Mouse (Mus musculus) spleen, adult 12 weeks (tissue): ENCODE data around the gene Ythdf1.
A peak's percentile ranks its signal among the peaks of the same experiment; 100 is the strongest.

Source experiments
- DNase-seq: peaks from one replicate; pipeline ENCODE4 v3.0.0; 2022; ENCODE audit warnings: low spot score

The Ythdf1 gene

DNA sequence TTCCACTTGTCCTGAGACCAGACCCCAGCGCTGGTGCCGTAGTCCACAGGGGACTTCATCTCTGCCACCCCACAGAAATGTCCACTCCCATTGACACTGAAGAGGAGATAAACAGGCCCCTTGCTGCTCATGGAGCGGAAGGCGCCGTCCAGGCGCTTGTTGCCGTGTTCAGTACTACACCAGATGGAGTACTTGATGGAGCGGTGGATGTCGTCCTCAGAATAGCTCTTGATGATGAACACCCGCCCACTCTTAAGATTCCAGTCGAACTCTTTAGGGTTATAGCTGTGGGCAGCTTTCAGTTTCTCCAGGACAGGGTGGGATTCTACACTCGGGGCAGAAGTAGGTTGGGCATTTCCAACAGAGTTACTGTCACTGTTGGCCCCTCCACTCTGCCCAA, 9.8 kb downstream of the Ythdf1 start:
- DNase-seq = no peak

DNA sequence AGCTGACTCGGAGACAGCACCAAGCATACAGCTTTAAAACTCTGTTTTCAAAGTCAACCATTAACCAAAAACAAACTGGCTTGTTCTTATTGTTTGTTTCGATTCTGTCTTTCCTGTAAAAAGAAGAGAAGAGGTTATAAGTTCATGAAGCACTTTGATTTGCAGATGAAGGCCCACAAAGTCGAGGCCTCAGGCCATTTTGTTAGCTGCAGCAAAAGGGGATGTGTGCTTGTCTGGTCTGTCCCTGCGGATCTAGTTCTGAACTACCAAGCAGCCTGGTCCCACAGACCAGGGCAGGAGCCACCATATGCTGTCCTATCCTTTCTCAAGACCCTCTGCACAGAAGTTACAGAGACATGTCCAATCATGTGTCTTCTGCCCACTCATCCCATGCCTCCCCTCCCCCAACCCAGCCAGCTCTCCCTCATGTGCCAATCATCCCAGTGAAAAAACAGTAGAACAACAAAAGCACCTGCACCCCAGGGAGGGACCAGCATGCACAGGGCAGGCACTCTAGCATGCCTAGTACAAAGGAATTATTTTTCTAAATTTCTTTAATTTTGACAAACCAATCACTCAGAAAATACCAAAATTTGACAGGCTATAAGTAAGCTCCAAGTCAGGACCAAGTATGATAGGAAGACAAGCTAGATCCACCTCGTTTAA, 15.1 kb downstream of the Ythdf1 start:
- no peak for DNase-seq

DNA sequence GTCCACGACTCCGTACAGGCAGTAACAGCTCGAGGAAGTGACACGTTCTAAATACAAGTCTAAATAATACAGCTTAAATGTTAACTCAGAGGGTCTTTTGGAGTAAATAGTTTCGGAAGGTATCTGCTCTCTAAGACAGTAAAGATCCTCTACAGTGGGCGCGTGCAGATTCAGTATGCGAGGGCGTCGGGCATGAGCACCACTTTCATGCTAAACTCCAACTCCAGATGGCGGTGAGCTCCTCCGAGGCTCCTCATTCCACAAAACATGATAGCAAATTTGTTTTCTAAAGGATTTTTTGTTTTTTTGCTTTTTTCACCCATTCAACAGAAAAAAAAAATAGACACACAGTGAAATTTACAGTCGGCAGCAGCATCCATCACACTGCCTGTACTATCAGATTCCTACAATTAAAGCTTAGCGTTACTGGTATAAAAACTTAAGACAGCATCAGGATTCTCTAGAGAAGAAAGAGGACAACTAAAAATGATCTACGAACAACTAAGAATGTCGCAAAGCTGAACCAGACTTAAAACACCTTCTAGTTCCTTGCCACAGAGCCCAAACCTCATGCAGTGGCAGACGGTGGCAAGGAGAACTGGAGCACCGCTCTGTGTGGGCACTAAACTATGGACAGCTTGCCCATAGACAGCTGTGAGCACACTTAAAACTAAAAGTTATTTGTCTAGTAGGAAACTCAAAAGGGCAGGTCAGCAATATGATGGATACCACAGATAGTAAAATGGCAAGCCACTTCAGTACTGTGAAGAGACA, 16.1 kb downstream of the Ythdf1 start:
- DNase-seq = no peak

DNA sequence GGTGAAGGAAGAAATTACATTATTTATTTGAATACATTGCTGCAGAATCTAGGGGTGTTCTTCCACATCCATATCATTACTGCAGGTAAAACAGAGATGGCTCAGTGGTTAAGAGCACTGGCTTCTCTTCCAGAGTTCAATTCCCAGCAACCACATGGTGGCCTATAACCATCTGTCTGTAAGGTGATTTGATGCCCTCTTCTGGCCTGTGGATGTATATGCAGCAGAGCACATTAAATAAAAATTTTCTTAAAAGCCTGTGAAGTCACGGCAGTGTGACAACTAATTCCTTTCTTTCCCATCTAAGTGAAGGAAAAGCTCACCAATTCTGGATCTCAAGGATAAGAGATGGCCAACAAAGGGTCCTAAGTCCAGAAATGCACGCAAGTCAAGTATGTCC, 18.7 kb downstream of the Ythdf1 start:
- DNase-seq = no peak

DNA sequence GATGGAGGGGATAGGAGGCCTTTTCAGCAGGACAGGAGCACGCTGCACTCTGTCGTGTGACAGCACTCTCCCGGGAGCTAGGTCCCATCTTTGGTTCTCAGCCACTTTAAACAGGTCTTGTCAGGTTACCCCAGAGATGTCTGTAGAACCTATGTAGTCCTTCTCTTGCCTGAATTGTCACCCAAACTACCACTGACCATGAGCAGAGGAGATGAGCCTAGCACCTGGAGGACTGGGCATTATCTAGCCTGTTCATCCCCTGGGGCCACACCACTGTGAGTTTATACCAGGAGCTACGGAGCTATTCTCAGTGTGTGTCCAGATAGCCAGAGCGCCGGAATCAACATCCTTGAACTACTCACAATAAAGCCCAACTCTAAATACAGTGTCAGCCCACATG, 22.9 kb downstream of the Ythdf1 start:
- DNase-seq = no peak

DNA sequence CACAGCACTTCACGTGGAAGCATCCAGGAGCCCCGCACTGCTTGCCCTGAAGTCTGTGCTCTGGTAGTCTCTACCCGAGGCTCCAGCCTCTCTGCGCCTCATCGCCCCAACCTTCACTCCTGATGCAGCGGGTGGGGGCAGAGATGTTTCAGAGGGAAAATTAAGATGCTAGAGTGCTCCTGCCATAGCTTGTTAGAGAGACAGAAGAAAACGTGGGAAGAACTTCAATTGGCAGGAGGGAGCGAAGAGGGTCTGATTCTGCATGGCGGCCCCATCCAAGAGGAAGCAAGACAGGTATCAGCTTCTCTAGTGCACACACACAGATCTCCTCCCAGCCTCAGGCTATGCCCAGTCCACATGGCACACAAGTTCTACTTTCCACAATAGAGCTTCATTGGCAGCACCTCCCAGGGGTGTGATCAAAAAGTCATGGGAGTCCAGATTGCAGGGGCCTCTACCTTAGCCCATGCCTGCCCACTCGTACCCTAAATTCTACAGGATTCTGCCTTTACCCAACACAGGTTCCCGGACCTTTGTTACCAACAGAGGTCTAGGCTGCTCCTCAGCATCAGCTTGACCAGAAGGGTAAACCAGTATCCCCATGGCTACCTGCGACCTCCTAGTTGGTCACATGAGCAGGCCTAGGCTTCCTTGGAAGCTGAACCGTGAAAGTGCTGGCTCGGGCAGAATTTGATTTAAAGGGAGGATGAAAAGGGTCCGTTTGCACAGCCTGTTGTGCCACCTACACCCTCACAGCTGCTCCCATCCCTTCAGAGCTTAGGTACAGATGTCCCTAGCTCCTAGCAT, 23.7 kb downstream of the Ythdf1 start:
- no peak for DNase-seq

DNA sequence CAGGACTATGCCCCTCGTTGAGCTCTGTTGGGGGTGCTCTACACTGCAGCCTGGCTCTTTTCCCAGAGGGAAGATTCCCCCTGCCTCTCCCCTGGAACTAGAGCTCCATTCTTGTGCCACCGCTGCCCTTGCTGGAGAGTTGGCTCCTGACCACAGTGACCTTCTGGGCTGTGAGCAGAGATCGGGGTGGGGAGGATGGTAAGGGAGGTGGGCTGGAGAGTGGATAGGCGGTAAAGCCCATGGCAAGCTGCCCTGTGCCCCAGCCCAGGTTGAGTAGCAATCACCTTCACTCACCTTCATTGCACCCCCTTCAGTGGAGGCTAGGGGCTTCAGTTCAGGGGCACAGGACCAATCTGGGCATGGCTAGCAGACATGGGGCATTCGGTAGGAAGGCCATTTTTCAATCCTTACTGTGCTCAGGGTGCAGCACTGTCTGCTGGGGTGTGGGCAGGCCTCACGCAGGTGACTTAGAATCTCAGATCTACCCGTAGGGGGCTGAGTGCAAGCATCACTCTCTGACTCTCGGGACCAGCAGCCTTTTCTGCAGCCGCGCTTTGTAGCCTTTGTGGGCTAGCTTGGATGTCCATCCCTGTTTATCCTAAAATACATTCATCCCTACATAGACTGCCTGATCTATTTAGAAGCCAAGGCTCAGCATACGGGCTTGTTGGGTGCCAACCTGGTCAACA, 24.8 kb downstream of the Ythdf1 start:
- no peak for DNase-seq

GRCm38 (mm10) chr2:180895321-180895720, 25.4 kb downstream of the Ythdf1 start:
- no peak for DNase-seq

DNA sequence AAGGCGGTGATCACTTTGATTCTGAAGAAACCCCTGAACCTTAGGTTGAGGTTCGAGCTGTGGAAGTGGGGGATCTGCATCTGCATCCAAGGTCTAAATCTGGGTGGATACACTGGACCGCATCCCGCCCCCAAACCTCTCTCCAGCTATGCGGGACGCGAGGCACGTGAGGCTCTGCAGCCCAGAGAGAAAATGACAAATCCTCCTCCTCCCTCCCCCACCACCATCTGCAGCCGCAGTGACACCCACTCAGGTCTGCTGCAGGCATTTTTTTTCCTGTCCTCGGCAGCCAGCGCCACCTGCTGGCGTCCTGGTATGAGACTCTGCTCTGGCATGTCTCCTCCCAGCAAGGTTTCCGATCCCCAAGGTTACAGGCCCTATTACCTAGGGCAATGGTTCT, 26.0 kb downstream of the Ythdf1 start:
- peak; percentile 18 for DNase-seq

GRCm38 (mm10) chr2:180894029-180894623, 26.6 kb downstream of the Ythdf1 start:
- DNase-seq = no peak

DNA sequence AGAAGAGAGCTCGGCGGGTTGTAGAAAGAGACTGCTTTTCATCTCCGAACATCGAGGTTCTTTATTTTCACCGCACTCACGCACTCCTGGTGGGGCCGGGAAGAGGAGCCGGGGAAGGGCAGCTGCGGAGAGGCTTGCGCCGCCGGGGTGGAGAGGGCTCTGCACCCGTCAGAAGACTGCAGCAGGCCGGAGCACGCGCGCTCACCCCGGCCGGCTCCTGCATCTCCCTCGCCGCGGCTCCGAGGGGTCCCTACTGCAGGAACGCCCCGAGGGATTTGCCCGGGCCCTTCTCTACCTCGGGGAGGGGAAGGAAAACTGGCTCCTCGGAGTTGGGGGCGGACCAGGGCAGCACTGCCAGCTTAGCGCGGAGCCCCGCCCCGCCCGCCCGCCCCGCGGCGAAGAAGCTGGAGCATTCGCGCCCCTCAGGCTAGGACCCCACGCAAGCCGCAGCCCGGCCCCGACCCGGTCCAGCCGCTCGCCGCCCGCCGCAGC, 27.2 kb downstream of the Ythdf1 start:
- DNase-seq = no peak

GRCm38 (mm10) chr2:180892841-180893521, 27.8 kb downstream of the Ythdf1 start:
- DNase-seq = no peak

GRCm38 (mm10) chr2:180891835-180892323, 28.9 kb downstream of the Ythdf1 start:
- DNase-seq = no peak

DNA sequence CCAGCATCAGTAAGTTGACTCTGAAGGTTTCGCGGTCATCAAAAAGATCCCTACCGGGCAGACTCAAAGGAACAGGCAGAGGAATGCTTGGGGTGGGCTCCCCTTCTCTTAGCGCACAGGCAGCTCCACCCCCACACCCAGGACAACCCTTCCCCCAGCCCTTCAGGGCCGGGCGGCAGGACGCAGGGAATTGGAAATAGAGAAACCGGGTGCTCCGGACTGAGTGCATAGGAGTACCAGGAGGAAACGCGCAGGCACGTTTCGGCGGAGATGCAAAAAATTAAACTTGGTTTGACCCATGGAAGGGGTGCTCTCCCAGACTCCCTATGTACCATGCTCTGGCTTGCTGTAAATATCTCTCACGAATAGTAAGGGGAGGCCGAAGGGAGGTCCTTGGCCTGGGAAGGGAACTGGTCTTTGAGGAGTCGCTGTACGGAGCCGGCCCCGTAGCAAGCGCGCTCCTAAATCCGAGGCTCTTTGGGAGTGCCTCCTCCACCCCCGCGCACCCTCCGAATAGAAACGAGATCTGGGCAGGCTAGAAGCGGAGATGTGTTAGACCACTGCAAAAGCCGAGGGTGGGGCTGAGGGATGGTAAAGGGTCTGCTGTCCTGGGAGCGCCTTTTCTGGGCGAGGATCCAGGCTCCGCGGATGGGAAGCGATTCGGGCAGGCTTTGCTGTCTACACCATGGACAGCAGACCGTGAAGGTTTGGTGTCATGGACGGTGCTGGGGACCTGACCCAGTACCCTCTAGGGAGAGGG, 29.5 kb downstream of the Ythdf1 start:
- no peak for DNase-seq

- no peak for DNase-seq
Observed at GRCm38 (mm10) chr2:180890422-180891074, 30.2 kb downstream of the Ythdf1 start.

DNA sequence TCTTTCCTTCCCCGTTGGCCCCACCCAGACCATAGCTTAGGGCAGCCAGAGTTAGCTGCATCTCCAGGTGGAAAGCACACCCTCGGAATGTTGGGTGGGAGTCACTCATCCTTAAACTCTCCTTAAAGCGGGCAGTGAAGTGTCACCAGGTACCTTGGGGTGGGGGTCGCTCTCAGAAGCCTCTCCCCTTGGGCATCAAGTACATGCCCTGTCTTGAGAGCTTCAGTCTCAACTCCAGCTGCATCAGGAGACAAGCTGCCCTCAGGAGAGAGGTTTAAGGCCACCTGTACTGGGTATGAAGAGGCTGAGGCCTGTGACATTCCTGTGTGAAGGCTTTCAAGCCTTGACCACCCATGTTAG, 30.8 kb downstream of the Ythdf1 start:
- DNase-seq = no peak

- no peak for DNase-seq
Observed at GRCm38 (mm10) chr2:180889271-180889920, 31.4 kb downstream of the Ythdf1 start.

GRCm38 (mm10) chr2:180885270-180885669, 35.5 kb downstream of the Ythdf1 start:
- no peak for DNase-seq

- no peak for DNase-seq
Observed at GRCm38 (mm10) chr2:180881281-180881680, 39.5 kb downstream of the Ythdf1 start.
